Mouse (Mus musculus): Measurements from ENCODE around the gene Fscn3. TPM values are rescaled to one million over a fixed set of nuclear protein-coding genes. Genes with fewer than 3 reads are reported as not detected.

Gene Fscn3
- polyA plus RNA-seq, 1 experiment from 2014 or later = 0.13 TPM

GRCm38 (mm10) chr6:28447937-28448336 lies 20.3 kb downstream of the Fscn3 start:
- H3K4me1 ChIP-seq (ENCODE audit: control insufficient read depth, insufficient read depth, low read length) = no peaks in the 10 kb centered on the region
- no peak for ATAC-seq (ENCODE audit: insufficient read depth, low FRiP score)
- no peak overlapping the region for H3K4me3 ChIP-seq (replicated peaks; ENCODE audit: low read length)
- H3K9me3 ChIP-seq (replicated peaks; ENCODE audit: control insufficient read depth, low read length) = no peaks in the 10 kb centered on the region
- WGBS = 85% methylated on average over 7 of the region's 7 CpGs
- no peaks in the 10 kb centered on the region for H3K36me3 ChIP-seq (ENCODE audit: control insufficient read depth, insufficient read depth, low read length)
- H3K9ac ChIP-seq (ENCODE audit: low read length) = no peak overlapping the region
- no peak overlapping the region for H3K4me2 ChIP-seq (ENCODE audit: low read depth, low read length)
- no peak overlapping the region for H3K27ac ChIP-seq (ENCODE audit: low read length)
- H3K27me3 ChIP-seq (ENCODE audit: control insufficient read depth, insufficient read depth, low read length) = peaks cover 28% of the 10 kb centered on the region

- no peaks in the 10 kb centered on the region for H3K9me3 ChIP-seq (replicated peaks; ENCODE audit: control insufficient read depth, low read length)
- no peak within 1 kb of the TSS for H3K27ac ChIP-seq (ENCODE audit: low read length)
- H3K27me3 ChIP-seq (ENCODE audit: control insufficient read depth, insufficient read depth, low read length) = peaks cover 28% of the 10 kb centered on the region
- H3K4me1 ChIP-seq (ENCODE audit: control insufficient read depth, insufficient read depth, low read length) = no peaks in the 10 kb centered on the region
- no peak within 1 kb of the TSS for H3K4me3 ChIP-seq (replicated peaks; ENCODE audit: low read length)
- H3K9ac ChIP-seq (ENCODE audit: low read length) = no peak within 1 kb of the TSS
- WGBS = 89% methylated on average over 2 of the region's 2 CpGs
- no peak for ATAC-seq (ENCODE audit: insufficient read depth, low FRiP score)
- no peak within 1 kb of the TSS for H3K4me2 ChIP-seq (ENCODE audit: low read depth, low read length)
- no peaks in the 10 kb centered on the region for H3K36me3 ChIP-seq (ENCODE audit: control insufficient read depth, insufficient read depth, low read length)
These were observed 21.7 kb downstream of the Fscn3 start, which contains the start of gene Pax4 for GRCm38 (mm10) chr6:28449253-28449652. TSS of gene Pax4 (minus strand) at chr6:28449353.

DNA sequence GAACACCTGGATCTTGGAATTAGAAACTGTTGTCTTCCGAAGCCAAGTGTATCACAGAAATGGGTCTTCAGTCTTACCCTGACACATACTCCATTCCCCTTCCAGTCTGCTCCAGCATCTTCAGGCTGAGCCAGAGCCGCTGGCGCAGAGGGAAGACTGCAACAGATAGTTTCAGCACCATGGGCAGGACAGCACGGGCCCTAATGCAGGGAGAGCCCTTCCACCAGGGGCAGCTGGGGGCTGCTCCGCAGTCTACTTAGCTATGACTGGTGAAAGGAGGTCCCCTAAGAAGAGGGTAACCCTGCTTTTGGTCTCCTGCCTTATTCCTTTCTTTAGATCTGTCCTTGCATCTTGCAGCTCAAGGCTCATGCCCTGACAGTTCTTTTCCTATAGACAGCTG lies 22.9 kb downstream of the Fscn3 start:
- no peak overlapping the region for H3K9ac ChIP-seq (ENCODE audit: low read length)
- H3K27ac ChIP-seq (ENCODE audit: low read length) = no peak overlapping the region
- no peaks in the 10 kb centered on the region for H3K9me3 ChIP-seq (replicated peaks; ENCODE audit: control insufficient read depth, low read length)
- ATAC-seq (ENCODE audit: insufficient read depth, low FRiP score) = no peak
- H3K4me3 ChIP-seq (replicated peaks; ENCODE audit: low read length) = no peak overlapping the region
- 14% methylated on average over 5 of the region's 5 CpGs for WGBS
- no peaks in the 10 kb centered on the region for H3K4me1 ChIP-seq (ENCODE audit: control insufficient read depth, insufficient read depth, low read length)
- H3K27me3 ChIP-seq (ENCODE audit: control insufficient read depth, insufficient read depth, low read length) = peaks cover 28% of the 10 kb centered on the region
- no peaks in the 10 kb centered on the region for H3K36me3 ChIP-seq (ENCODE audit: control insufficient read depth, insufficient read depth, low read length)
- no peak overlapping the region for H3K4me2 ChIP-seq (ENCODE audit: low read depth, low read length)

DNA sequence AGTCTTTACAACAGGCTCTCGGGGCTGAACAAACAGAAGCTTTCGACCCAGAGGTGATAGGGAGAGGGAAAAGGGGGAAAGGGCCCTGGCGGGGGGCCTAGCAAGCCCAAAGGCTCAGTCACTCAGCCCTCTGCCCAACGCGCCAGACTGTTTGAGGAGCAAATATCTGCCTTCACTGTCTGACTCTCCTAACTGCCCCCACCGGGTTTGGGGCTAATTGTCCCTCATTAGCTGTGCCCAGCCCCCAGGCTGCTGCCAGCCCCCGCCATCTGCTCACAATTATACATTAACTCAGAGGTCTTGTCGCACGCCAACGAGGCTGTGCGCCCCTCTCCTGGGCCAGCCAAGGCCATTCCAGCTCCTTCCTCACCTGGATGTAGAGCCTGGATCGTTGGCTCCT lies 23.4 kb downstream of the Fscn3 start:
- Histone ChIP-seq H3K27ac (ENCODE audit: low read length) (no peak overlapping the region), H3K4me2 (ENCODE audit: low read depth, low read length) (no peak overlapping the region), H3K27me3 (ENCODE audit: control insufficient read depth, insufficient read depth, low read length) (peaks cover 28% of the 10 kb centered on the region), H3K9ac (ENCODE audit: low read length) (no peak overlapping the region), H3K4me3 (replicated peaks; ENCODE audit: low read length) (no peak overlapping the region), H3K4me1 (ENCODE audit: control insufficient read depth, insufficient read depth, low read length) (no peaks in the 10 kb centered on the region), H3K9me3 (replicated peaks; ENCODE audit: control insufficient read depth, low read length) (no peaks in the 10 kb centered on the region), H3K36me3 (ENCODE audit: control insufficient read depth, insufficient read depth, low read length) (no peaks in the 10 kb centered on the region)
- WGBS = under 1% methylated on average over 12 of the region's 12 CpGs
- ATAC-seq (ENCODE audit: insufficient read depth, low FRiP score) = no peak

DNA sequence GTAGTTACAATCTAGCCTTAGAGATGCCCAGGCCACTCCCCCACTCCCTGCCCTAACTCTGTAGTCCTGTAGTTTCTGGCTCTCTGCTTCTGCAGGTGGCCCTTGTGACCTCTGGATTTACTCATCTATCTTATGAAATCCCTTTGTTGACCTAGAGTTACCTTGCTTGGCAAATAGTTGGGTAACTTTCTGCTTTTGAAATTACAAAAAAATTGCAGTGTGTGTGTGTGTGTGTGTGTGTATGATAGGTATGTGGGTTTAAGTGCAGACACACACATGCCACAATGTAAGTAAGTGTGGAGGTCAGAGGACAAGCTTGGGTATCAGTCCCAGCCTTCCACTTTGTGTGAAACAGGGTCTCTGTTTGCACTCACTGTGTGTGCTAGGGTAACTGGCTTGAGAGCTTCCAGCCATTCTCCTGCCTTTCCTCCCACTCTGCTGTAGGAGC lies 31.7 kb downstream of the Fscn3 start:
- ATAC-seq (ENCODE audit: insufficient read depth, low FRiP score) = no peak
- Histone ChIP-seq H3K4me3 (replicated peaks; ENCODE audit: low read length) (no peak overlapping the region), H3K27ac (ENCODE audit: low read length) (no peak overlapping the region), H3K27me3 (ENCODE audit: control insufficient read depth, insufficient read depth, low read length) (no peaks in the 10 kb centered on the region), H3K36me3 (ENCODE audit: control insufficient read depth, insufficient read depth, low read length) (no peaks in the 10 kb centered on the region), H3K4me2 (ENCODE audit: low read depth, low read length) (no peak overlapping the region), H3K9ac (ENCODE audit: low read length) (no peak overlapping the region), H3K4me1 (ENCODE audit: control insufficient read depth, insufficient read depth, low read length) (no peaks in the 10 kb centered on the region), H3K9me3 (replicated peaks; ENCODE audit: control insufficient read depth, low read length) (no peaks in the 10 kb centered on the region)

- WGBS = 5% methylated on average over 5 of the region's 5 CpGs
- no peaks in the 10 kb centered on the region for H3K9me3 ChIP-seq (replicated peaks; ENCODE audit: control insufficient read depth, low read length)
- ATAC-seq (ENCODE audit: insufficient read depth, low FRiP score) = no peak; the same call in 1 of the 2 replicates
- no peak overlapping the region for H3K4me3 ChIP-seq (replicated peaks; ENCODE audit: low read length)
- no peak overlapping the region for H3K4me2 ChIP-seq (ENCODE audit: low read depth, low read length)
- no peak overlapping the region for H3K27ac ChIP-seq (ENCODE audit: low read length)
- no peaks in the 10 kb centered on the region for H3K4me1 ChIP-seq (ENCODE audit: control insufficient read depth, insufficient read depth, low read length)
- H3K27me3 ChIP-seq (ENCODE audit: control insufficient read depth, insufficient read depth, low read length) = no peaks in the 10 kb centered on the region
- no peaks in the 10 kb centered on the region for H3K36me3 ChIP-seq (ENCODE audit: control insufficient read depth, insufficient read depth, low read length)
- no peak overlapping the region for H3K9ac ChIP-seq (ENCODE audit: low read length)
These were observed 32.9 kb downstream of the Fscn3 start for GRCm38 (mm10) chr6:28460534-28460933.

- Histone ChIP-seq H3K27me3 (ENCODE audit: control insufficient read depth, insufficient read depth, low read length) (no peaks in the 10 kb centered on the region), H3K9ac (ENCODE audit: low read length) (no peak overlapping the region), H3K4me1 (ENCODE audit: control insufficient read depth, insufficient read depth, low read length) (no peaks in the 10 kb centered on the region), H3K9me3 (replicated peaks; ENCODE audit: control insufficient read depth, low read length) (no peaks in the 10 kb centered on the region), H3K4me3 (replicated peaks; ENCODE audit: low read length) (no peak overlapping the region), H3K36me3 (ENCODE audit: control insufficient read depth, insufficient read depth, low read length) (no peaks in the 10 kb centered on the region), H3K4me2 (ENCODE audit: low read depth, low read length) (no peak overlapping the region), H3K27ac (ENCODE audit: low read length) (no peak overlapping the region; the same call in 1 of the 2 replicates)
- ATAC-seq (ENCODE audit: insufficient read depth, low FRiP score) = peak; percentile 44
- 19% methylated on average over 6 of the region's 6 CpGs for WGBS
These were observed 37.0 kb downstream of the Fscn3 start for GRCm38 (mm10) chr6:28464630-28465029.

GRCm38 (mm10) chr6:28470017-28470602 lies 42.5 kb downstream of the Fscn3 start:
- H3K36me3 ChIP-seq (ENCODE audit: control insufficient read depth, insufficient read depth, low read length) = no peaks in the 10 kb centered on the region
- H3K4me3 ChIP-seq (replicated peaks; ENCODE audit: low read length) = no peak overlapping the region
- no peaks in the 10 kb centered on the region for H3K4me1 ChIP-seq (ENCODE audit: control insufficient read depth, insufficient read depth, low read length)
- H3K9me3 ChIP-seq (replicated peaks; ENCODE audit: control insufficient read depth, low read length) = no peaks in the 10 kb centered on the region
- WGBS = 64% methylated on average over 4 of the region's 4 CpGs
- H3K27ac ChIP-seq (ENCODE audit: low read length) = no peak overlapping the region
- no peak for ATAC-seq (ENCODE audit: insufficient read depth, low FRiP score)
- H3K27me3 ChIP-seq (ENCODE audit: control insufficient read depth, insufficient read depth, low read length) = no peaks in the 10 kb centered on the region
- no peak overlapping the region for H3K9ac ChIP-seq (ENCODE audit: low read length)
- no peak overlapping the region for H3K4me2 ChIP-seq (ENCODE audit: low read depth, low read length)

GRCm38 (mm10) chr6:28470621-28471020 lies 43.0 kb downstream of the Fscn3 start:
- Histone ChIP-seq H3K9ac (ENCODE audit: low read length) (no peak overlapping the region), H3K27me3 (ENCODE audit: control insufficient read depth, insufficient read depth, low read length) (no peaks in the 10 kb centered on the region), H3K4me2 (ENCODE audit: low read depth, low read length) (no peak overlapping the region), H3K36me3 (ENCODE audit: control insufficient read depth, insufficient read depth, low read length) (no peaks in the 10 kb centered on the region), H3K27ac (ENCODE audit: low read length) (no peak overlapping the region), H3K4me1 (ENCODE audit: control insufficient read depth, insufficient read depth, low read length) (no peaks in the 10 kb centered on the region), H3K9me3 (replicated peaks; ENCODE audit: control insufficient read depth, low read length) (no peaks in the 10 kb centered on the region), H3K4me3 (replicated peaks; ENCODE audit: low read length) (no peak overlapping the region)
- ATAC-seq (ENCODE audit: insufficient read depth, low FRiP score) = no peak
- 83% methylated on average over 5 of the region's 5 CpGs for WGBS
